Comparison of ENCODE assay signal across 8 mouse cellular contexts in the genomic region with DNA sequence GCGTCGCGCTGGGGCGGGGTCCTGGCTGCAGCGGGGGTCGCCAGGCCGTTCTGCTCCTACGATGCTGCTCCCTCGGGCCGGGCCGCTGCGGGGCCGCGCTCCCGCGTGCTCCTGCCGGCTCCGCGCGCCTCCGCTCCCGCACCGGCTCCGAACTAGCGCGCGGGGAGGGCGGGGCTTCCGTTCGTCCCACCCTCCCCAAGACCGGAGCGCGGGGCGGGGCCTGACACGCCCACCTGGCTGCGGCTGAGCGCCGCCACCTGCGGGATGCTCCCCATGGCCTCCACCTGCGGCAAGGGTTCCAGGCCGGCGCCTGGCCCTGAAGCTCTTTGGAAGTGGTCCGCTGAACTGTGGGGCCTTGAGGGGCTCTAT. TPM values are rescaled to one million over a fixed set of nuclear protein-coding genes. Genes with fewer than 3 reads are reported as not detected.
A peak's percentile ranks its signal among the peaks of the same experiment; 100 is the strongest.
DNase-seq lines count a peak whose midpoint lies in the region; ATAC-seq and TF ChIP-seq lines count a peak whose summit lies in the region.

A gene (minus strand): TSS at position 157 of the 369 bp plus-strand sequence.

- 1% methylated on average over 43 of the region's 43 CpGs for WGBS in lung, adult 2 months

- 0 out of 2 replicates have a peak, but pooled peaks cover 2% of the 10 kb centered on the region for H3K4me1 ChIP-seq in lung, adult 2 months (ENCODE audit: control insufficient read depth, insufficient read depth, low read length)

- peak within 1 kb of the TSS; percentile 32 for H3K4me3 ChIP-seq in lung, adult 2 months (replicated peaks; ENCODE audit: extremely low read depth, low read depth, low read length)

- no peak for TF ChIP-seq CTCF in lung, adult 2 months (IDR thresholded peaks at IDR 0.05; ENCODE audit: insufficient read depth, low read length)

- TF ChIP-seq POLR2A in lung, adult 2 months (IDR thresholded peaks at IDR 0.05; ENCODE audit: borderline replicate concordance, extremely low read depth, low read depth, low read length), result no peak

- ATAC-seq in frontal cortex, adult (ENCODE audit: low TSS enrichment), result peak; percentile 58

- peak; percentile 61 for DNase-seq in ES-CJ7 (ENCODE audit: low read depth, low spot score)
- DNase-seq in cerebellum, adult 18-20 months, result peak; percentile 90 to 97
- peak; percentile 74 for DNase-seq in heart, postnatal 4 days
- DNase-seq in layer of hippocampus, adult 8-10 months (ENCODE audit: low spot score in 2 of 2), result peak in 1 of 2 experiments; percentile 72
- DNase-seq in lung, adult 2 months, result peak; percentile 59
- DNase-seq in ovary, postnatal 36 days (ENCODE audit: low spot score), result peak; percentile 76
- DNase-seq in thymus, postnatal 25 days, result peak; percentile 81

RNA-seq across cellular contexts. Expression of the gene that starts here (rescaled TPM):
- total RNA-seq in heart, postnatal 4 days (2021), result 10 to 100 TPM; 22.3 to 25.0 TPM
- total RNA-seq in layer of hippocampus, adult 8-10 months (2022), result 100 to 1,000 TPM in 2 of 4 experiments, 10 to 100 TPM in 2; 90.3 to 125 (median 102) TPM
- 1.5 and 4.2 TPM in 2 replicates for polyA plus RNA-seq in lung, adult 2 months (2012; rRNA removed)
